Mouse (Mus musculus): Measurements from ENCODE around the gene Eif3c. TPM values are rescaled to one million over a fixed set of nuclear protein-coding genes. Genes with fewer than 3 reads are reported as not detected.

Eif3c gene
- total RNA-seq (2021): 100 to 1,000 TPM; 174 to 190 TPM
- long read RNA-seq, experiment 1, transcript Eif3c-201 (21 exons, 3,383 nt): major isoform, 28 of 49 reads
- long read RNA-seq, experiment 1, partial matches to known transcripts: 18 of 49 reads
- long read RNA-seq, experiment 1, other reads (novel, unspliced or antisense): 3 of 49 reads
- long read RNA-seq, experiment 2, transcript Eif3c-201 (21 exons, 3,383 nt): major isoform, 19 of 45 reads
- long read RNA-seq, experiment 2, partial matches to known transcripts: 26 of 45 reads
- long read RNA-seq, experiment 2, other reads (novel, unspliced or antisense): 0 of 45 reads

DNA sequence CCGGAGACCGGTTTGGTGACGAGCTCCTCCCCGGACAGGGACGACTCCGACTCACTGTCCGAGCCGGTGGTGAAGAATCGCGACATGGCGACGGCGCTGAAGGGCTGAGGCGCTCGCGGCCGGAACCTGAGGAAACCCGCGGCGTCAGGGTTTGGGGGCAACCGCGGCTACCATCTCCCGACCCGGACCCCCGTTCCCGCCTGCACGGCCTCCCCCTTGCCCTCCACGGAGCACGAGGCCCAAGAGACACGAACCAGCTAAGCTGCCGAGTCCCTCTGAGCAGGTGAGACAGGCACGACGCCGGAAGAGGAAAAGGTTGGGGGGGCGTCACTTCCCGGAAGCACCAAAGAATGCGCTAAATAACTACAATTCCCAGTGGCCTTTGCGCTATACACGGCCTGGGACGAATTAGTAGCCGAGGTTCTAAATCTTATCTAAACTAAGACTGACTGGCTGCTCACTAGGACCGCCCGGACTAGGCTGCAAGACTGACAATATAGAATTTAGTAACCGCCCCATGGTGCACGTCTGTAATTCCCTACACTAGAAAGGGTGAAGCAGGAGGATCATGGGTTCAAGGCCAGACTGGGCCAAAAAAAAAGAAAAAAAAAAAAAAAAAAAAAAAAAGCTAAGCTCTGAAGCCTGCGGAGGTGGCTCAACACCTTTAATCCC is at the start of gene Eif3c:
Gene Eif3c (minus strand): TSS at position 318 of the 672 bp plus-strand sequence.
- peak within 1 kb of the TSS; percentile 91 for H3K4me3 ChIP-seq
- no peak for TF ChIP-seq CTCF (conservative IDR thresholded peaks at IDR 0.05)
- peak within 1 kb of the TSS; percentile 88 for H3K27ac ChIP-seq
- peak; percentile 88 to 90 for DNase-seq (ENCODE audit: low spot score in 2 of 2)

DNA sequence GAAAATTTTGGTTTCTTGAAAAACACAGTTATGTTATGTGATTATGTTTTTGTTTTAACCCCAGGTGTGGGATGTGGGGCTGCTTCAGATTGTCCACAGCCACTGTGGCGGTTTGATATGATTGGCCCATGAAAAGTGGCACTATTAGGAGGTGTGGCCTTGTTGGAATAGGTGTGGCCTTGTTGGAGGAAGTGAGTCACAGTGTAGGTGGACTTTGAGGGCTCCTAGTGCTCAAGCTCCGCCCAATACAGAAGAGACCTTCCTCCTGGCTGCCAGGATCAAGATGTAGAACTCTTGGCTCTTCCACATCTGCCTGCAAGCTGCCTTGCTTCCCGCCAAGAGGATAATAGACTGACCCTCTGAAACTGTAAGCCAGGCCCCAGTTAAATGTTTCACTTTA is 46.5 kb upstream of the Eif3c start:
- TF ChIP-seq CTCF (conservative IDR thresholded peaks at IDR 0.05): no peak
- Histone ChIP-seq H3K4me3 (no peak overlapping the region), H3K27ac (no peak overlapping the region)
- DNase-seq (ENCODE audit: low spot score in 2 of 2): no peak

DNA sequence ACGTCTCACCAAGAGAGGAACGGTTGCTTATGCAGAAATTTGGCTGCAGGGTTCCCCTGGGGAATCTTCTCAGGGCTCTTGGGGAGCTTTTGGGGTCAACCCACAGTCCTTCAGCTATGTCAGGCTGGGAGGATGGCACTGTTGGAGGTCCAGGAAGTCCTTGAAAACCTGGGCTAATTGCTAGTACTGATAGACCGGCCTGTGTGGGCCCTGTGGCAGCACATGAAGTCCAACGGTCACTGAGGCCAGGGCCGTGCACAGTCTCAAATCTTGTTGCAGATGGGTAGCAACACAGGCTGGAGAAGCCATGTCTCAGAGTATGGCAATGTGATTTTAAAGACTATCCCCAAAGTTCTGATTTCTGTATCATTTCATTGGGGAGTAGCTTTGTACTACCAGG is 41.6 kb upstream of the Eif3c start:
- no peak overlapping the region for H3K4me3 ChIP-seq
- DNase-seq (ENCODE audit: low spot score in 2 of 2): no peak
- no peak overlapping the region for H3K27ac ChIP-seq
- TF ChIP-seq CTCF (conservative IDR thresholded peaks at IDR 0.05): no peak

DNA sequence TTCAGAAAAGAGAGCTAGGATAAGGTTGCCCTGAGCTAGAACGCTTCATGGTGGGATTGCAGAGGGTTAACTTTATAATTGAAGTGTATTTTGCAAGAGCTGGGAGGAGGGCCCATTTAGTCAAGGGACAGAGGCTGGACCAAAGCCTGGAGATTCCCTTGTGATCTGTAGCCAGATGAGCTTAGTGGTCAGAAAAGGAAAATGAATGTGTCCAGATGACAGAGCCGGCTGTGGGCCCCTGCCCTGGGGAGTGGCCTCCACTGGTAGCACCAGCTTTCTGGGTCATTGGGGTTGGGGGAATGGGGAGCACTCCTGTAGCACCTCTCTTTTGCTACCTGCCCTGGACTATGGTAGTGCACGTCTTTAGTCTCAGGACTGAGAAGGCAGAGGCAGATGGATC is 40.9 kb upstream of the Eif3c start:
- TF ChIP-seq CTCF (conservative IDR thresholded peaks at IDR 0.05): no peak
- no peak for DNase-seq (ENCODE audit: low spot score in 2 of 2)
- Histone ChIP-seq H3K27ac (no peak overlapping the region), H3K4me3 (no peak overlapping the region)

DNA sequence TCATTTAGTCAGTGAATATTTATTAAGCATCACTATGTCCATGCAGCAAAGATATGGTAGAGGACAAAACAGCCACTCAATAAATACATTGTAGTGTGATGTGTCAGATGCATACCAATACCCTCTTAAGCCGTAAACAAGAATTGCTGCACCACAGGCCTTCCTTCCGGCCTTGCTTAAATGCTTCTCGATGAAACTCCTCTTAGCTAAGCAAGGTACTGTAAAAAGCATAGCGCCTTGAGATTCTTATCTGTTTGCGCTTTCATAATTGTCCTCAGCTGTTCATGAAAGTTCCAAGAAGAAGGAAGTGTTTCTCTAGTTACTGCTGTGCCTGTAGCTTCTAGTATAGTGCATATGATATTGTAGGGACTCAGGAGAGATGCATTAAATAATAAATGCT is 40.4 kb upstream of the Eif3c start:
- TF ChIP-seq CTCF (conservative IDR thresholded peaks at IDR 0.05): no peak
- Histone ChIP-seq H3K27ac (no peak overlapping the region), H3K4me3 (no peak overlapping the region)
- DNase-seq (ENCODE audit: low spot score in 2 of 2): no peak

DNA sequence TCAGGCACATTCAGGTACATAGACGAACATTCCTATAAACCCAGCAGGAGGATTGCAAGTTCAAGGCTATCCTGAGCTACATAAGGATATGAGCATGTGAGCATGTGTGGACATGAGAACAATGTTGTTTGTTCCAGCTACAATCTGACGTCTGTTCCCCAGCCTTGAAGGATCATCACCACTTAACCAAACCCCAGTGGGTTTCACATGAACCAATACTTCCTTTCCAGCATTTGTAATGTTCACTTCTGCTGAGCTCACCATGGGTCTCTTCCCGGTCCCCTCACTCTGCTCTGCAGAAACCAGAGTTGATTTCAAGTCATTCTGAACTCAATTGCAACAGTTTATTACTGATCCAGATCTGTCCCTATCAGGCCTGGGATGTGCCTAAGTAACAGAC is 36.4 kb upstream of the Eif3c start:
- DNase-seq (ENCODE audit: low spot score in 2 of 2): no peak
- no peak overlapping the region for H3K4me3 ChIP-seq
- no peak overlapping the region for H3K27ac ChIP-seq
- TF ChIP-seq CTCF (conservative IDR thresholded peaks at IDR 0.05): no peak

DNA sequence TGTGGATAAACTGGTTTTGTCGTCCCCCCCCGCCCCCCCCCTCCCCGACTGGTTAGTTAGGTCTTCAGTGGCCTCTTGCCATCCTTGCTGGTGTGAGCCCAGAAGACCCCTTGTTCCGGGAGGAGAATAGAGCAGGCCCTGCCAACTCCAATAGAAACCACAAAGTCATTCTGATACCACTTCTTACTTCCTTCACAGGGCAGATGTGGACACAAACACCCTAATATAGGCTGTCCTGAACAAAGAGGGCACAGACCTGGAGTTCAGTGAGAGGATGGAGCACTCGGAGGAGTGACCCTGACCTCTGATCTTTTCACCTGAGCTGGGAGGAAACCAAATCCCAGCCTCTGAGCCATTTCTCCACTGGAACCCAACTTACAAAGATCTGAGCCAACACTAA is 35.7 kb upstream of the Eif3c start:
- Histone ChIP-seq H3K4me3 (no peak overlapping the region), H3K27ac (no peak overlapping the region)
- no peak for TF ChIP-seq CTCF (conservative IDR thresholded peaks at IDR 0.05)
- DNase-seq (ENCODE audit: low spot score in 2 of 2): no peak

DNA sequence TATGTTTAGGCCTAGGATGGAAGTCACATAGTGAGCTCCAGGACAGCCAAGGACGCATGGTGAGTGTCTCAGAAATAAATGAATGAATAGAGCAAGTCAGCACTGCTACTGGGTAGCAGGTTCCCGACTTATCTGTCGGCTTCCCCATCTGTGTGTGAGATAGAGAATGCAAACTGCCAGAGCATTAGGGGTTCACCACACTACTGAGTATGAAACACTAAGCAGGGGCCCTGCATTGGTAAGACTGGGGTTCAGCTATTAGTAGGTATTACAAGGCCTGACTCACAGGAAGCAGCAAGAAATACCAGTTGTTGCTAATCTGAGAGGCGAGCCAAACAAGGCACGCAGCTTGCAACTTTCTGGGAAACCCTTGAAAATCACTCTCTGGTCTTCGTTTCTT is 32.7 kb upstream of the Eif3c start:
- Histone ChIP-seq H3K4me3 (no peak overlapping the region), H3K27ac (no peak overlapping the region)
- TF ChIP-seq CTCF (conservative IDR thresholded peaks at IDR 0.05): no peak
- DNase-seq (ENCODE audit: low spot score in 2 of 2): no peak

DNA sequence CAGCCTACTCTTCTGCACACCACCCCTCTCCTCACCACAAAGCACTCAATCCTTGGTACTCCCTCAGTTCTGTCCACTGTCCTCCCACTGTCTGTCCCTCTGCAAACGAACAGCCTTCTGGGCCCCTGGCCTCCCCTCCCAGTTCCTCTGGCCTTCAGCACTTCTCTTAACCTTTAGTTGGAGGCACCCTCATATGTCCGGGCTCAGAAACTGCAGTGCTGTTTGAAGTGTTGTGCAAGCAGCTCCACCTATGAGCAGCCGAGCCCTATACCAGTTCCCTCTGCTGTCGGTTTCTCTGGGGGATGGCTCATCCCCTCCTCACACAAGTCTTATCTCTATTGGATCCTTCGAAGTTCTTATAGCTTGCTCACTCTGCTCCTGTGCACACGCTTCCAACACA is 30.2 kb upstream of the Eif3c start:
- H3K27ac ChIP-seq: no peak overlapping the region
- TF ChIP-seq CTCF (conservative IDR thresholded peaks at IDR 0.05): no peak
- DNase-seq (ENCODE audit: low spot score in 2 of 2): no peak
- no peak overlapping the region for H3K4me3 ChIP-seq

DNA sequence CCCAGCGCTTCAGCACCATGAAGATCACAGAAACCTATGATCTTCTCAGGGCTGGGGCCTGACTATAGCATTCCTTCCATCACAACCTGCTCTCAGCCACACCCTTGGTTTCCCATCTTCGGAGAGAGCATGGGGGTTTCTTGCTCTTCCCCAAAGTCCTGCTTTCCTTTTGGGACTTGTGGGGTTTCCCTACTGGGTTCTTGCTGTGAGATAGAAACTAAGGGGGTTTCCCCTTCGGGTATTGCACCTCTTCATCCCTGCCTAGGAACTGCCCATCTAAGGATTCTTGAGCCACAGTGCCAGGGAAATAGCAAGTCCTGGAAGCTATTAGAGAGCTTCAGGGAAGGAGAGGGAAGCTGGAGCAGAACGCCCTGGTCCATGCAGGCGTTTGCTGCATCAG is 29.7 kb upstream of the Eif3c start:
- H3K4me3 ChIP-seq: no peak overlapping the region
- DNase-seq (ENCODE audit: low spot score in 2 of 2): no peak
- no peak for TF ChIP-seq CTCF (conservative IDR thresholded peaks at IDR 0.05)
- no peak overlapping the region for H3K27ac ChIP-seq

DNA sequence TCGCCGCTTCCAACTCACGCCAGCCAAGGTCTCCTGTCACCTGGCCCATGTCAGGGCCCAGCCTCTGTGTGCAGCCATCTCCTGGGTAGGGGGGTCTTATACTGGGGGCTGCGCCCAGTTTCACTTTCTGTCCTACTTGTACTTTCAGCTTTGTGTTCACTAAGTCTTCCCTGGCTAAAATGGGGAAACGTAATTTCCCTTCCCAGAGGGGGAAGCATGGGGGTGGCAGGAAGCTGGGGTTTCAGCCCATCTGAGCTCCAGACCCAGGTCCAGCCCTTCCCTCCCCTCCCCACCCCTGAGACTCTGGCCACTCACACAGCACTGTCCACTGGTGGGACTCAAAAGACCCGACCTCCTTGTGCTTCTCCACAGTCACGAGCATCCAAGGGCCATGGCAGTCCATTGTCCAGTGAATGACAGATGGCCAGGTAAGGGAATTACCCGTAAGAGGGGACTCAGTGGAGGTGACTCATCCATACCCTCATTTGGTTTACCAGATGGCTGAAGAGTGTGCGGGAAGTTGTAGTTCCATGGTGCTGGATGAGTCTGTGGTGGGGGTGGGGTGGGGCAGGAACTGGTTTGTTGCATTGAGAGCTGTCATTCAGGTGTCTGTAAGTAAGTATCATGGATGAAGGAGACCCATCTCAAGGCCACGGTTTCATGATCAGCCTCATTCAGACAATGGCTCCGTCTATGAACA is 28.8 kb upstream of the Eif3c start, which contains the start of gene Il27:
Gene Il27 (minus strand): TSS at position 80 of the 700 bp plus-strand sequence.
- no peak for TF ChIP-seq CTCF (conservative IDR thresholded peaks at IDR 0.05)

DNA sequence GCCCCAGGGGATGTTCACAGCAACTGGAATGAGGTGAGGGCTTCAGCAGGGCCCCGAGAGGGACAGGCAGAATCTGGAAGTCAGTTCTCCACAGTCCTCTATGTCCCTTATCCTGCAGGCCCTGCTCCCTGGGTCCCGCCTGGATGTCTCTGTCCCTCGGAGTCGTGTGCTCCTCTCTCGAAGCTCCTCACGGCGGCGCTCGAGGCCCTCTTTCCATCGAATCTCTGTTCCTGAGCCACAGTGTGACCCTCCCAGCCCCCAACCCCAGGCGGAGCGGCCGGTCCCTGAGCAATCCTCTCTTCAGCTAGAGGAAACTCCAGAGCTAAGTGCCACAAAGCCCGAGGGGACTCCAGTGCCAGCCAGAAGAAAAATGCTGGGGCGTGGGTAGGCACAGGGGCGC is 21.6 kb upstream of the Eif3c start:
- H3K4me3 ChIP-seq: peak overlapping the region; percentile 26; the same call in 1 of the 2 replicates
- DNase-seq (ENCODE audit: low spot score in 2 of 2): peak; percentile 20 to 57
- H3K27ac ChIP-seq: no peak overlapping the region
- peak; percentile 78 for TF ChIP-seq CTCF (conservative IDR thresholded peaks at IDR 0.05)

More for the DNA sequence above, 28.8 kb upstream of the Eif3c start, which contains the start of gene Il27:
- no peak for DNase-seq (ENCODE audit: low spot score in 2 of 2)
- Histone ChIP-seq H3K4me3 (no peak within 1 kb of the TSS), H3K27ac (no peak within 1 kb of the TSS)

DNA sequence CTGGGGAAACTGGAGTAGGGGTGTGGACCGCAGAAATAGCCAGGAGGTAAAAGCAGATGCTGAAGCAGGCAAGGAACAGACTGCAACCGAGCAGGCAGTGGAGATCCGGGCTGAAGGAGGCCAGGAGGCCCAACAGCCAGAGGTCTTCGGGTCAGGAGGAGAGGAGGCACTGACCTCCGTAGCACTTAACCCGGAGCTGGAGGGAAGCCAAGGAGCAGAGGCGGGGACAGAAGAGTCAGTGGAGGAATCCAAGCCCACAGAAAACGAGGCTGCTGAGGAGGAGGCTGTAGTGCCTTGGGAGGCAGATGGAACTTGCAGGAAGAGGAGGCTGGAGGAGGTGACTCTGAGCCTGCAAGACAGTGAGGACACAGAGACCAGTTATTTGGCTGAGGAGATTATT is 20.6 kb upstream of the Eif3c start:
- no peak overlapping the region for H3K4me3 ChIP-seq
- H3K27ac ChIP-seq: no peak overlapping the region
- DNase-seq (ENCODE audit: low spot score in 2 of 2): no peak
- no peak for TF ChIP-seq CTCF (conservative IDR thresholded peaks at IDR 0.05)
